Mouse (Mus musculus) heart, adult 2 months (tissue): ENCODE data around the gene Cfb. TPM values are rescaled to one million over a fixed set of nuclear protein-coding genes. Genes with fewer than 3 reads are reported as not detected.

Source experiments
- DNase-seq, 2 experiments: peaks; one replicate each; pipeline ENCODE4 v3.0.0; 2021
- H3K27ac ChIP-seq: fragments of 200-600 bp; 2 replicates; pipeline ENCODE4 v1.8.1; 2022
- H3K27me3 ChIP-seq: fragments of 200-500 bp; 2 replicates; pipeline ENCODE4 v1.6.1; 2012; ENCODE audit warnings: mild to moderate bottlenecking, low read length, inconsistent platforms, mixed read lengths; ENCODE audit not compliant: control insufficient read depth, insufficient read depth
- H3K36me3 ChIP-seq: fragments of 200-500 bp; 2 replicates; pipeline ENCODE4 v1.6.1; 2012; ENCODE audit warnings: low read length, inconsistent platforms; ENCODE audit not compliant: control insufficient read depth, insufficient read depth
- H3K4me1 ChIP-seq: fragments of 200-500 bp; 2 replicates; pipeline ENCODE4 v1.6.1; 2011; ENCODE audit warnings: low read length; ENCODE audit not compliant: control insufficient read depth, insufficient read depth
- H3K4me3 ChIP-seq: fragments of 200-600 bp; 2 replicates; pipeline ENCODE4 v1.8.1; 2022
- H3K79me2 ChIP-seq: fragments of 200-500 bp; replicated peaks from 2 replicates; pipeline ENCODE4 v1.6.1; 2012; ENCODE audit warnings: mild to moderate bottlenecking, inconsistent platforms, low read length, moderate library complexity, mixed read lengths; ENCODE audit not compliant: control insufficient read depth, insufficient read depth
- H3K9ac ChIP-seq: fragments of 200-500 bp; 2 replicates; pipeline ENCODE4 v1.6.1; 2012; ENCODE audit warnings: low read depth, mild to moderate bottlenecking, control low read depth, inconsistent platforms, low read length, mixed read lengths
- CTCF ChIP-seq: fragments of 200-600 bp; IDR thresholded peaks from 2 replicates; pipeline ENCODE4 v1.8.1; 2022; ENCODE audit warnings: antibody characterized with exemption, mild to moderate bottlenecking, moderate library complexity
- EP300 ChIP-seq: fragments of 200-500 bp; IDR thresholded peaks from 2 replicates; pipeline ENCODE4 v1.6.1; 2011; ENCODE audit warnings: low read depth, low read length, control low read depth; ENCODE audit not compliant: insufficient read depth
- POLR2A ChIP-seq: fragments of 200-500 bp; IDR thresholded peaks from 2 replicates; pipeline ENCODE4 v1.6.1; 2011; ENCODE audit warnings: mild to moderate bottlenecking, low read depth, low read length, control low read depth; ENCODE audit not compliant: insufficient read depth
- WGBS: fragments of 180-500 bp; shearing (Covaris S2); methylation state at CpG from one replicate; pipeline ENCODE4 v1.1.7; 2018; 5-methylcytosine and 5-hydroxymethylcytosine counted together
- intact Hi-C: fragments of 180-260 bp; cut with DNase I; formaldehyde crosslinking; loops from one replicate; pipeline ENCODE4 v1.15.1; 2025
- polyA plus RNA-seq: library from polyadenylated mRNA; depleted of rRNA; stranded (reverse); fragments of >200 nt; gene quantifications from 2 replicates; pipeline ENCODE4 v1.2.3, GENCODE M21; 2012
- total RNA-seq, 2 experiments: library from RNA; stranded (reverse); gene quantifications; 2 replicates each; pipeline ENCODE4 v1.2.3; 2021

Gene Cfb
- total and polyA plus RNA-seq, 3 experiments = 2.6 to 5.7 (median 3.8) TPM

GRCm38 (mm10) chr17:34896366-34896765, 34.0 kb upstream of the Cfb start:
- peaks cover 5% of the 10 kb centered on the region for H3K4me1 ChIP-seq
- peak in 1 of 2 experiments; percentile 21 for DNase-seq
- intact Hi-C loops = no loop called here
- H3K27me3 ChIP-seq = no peaks in the 10 kb centered on the region
- H3K4me3 ChIP-seq = no peak overlapping the region
- H3K79me2 ChIP-seq = no peaks in the 10 kb centered on the region
- TF ChIP-seq EP300 = no peak
- TF ChIP-seq CTCF = no peak
- H3K36me3 ChIP-seq = no peaks in the 10 kb centered on the region
- 84% methylated on average over 17 of the region's 17 CpGs for WGBS
- H3K9ac ChIP-seq = no peak overlapping the region
- no peak overlapping the region for H3K27ac ChIP-seq

GRCm38 (mm10) chr17:34895724-34896123, 33.4 kb upstream of the Cfb start:
- intact Hi-C loops = no loop called here
- no peaks in the 10 kb centered on the region for H3K79me2 ChIP-seq
- 95% methylated on average over 15 of the region's 15 CpGs for WGBS
- TF ChIP-seq POLR2A (no peak), CTCF (no peak)
- H3K27ac ChIP-seq = no peak overlapping the region
- no peak overlapping the region for H3K4me3 ChIP-seq
- H3K4me1 ChIP-seq = peaks cover 5% of the 10 kb centered on the region
- no peaks in the 10 kb centered on the region for H3K27me3 ChIP-seq
- no peaks in the 10 kb centered on the region for H3K36me3 ChIP-seq
- no peak overlapping the region for H3K9ac ChIP-seq
- DNase-seq = no peak

DNA sequence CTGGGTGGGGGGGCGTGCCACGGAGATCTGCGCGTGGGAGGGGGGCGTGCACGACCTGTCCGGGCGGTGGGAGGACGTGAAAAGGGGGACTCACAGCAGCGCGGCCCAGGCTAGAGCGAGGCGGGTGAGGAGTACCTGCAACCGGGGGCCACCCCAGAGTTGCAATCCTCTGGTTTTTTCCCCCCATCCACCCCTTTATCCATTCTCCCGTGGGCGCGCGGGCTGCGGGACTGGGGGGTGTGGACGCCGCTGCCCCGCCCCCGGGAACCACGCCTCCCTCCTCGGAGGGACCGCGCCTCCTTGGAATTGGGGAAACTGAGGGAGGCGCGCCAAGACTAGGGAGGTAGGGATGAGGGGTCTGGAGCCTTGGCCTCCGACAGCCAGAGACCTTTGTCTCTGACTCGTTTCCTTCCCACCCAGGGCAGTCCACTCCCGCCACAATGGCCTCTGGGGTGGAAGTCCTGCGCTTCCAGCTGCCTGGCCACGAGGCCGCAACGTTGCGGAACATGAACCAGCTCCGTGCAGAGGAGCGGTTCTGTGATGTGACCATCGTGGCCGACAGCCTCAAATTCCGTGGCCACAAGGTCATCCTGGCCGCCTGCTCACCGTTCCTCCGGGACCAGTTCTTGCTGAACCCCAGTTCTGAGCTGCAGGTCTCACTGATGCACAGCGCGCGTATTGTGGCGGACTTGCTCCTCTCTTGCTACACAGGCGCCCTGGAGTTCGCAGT, 32.6 kb upstream of the Cfb start:
- Histone ChIP-seq H3K79me2 (no peaks in the 10 kb centered on the region), H3K27me3 (no peaks in the 10 kb centered on the region), H3K9ac (peak overlapping the region; percentile 89), H3K36me3 (no peaks in the 10 kb centered on the region), H3K4me3 (peak overlapping the region; percentile 64), H3K4me1 (peaks cover 5% of the 10 kb centered on the region), H3K27ac (peak overlapping the region; percentile 82)
- DNase-seq = peak; percentile 66 to 76
- TF ChIP-seq EP300 (no peak), POLR2A (no peak), CTCF (no peak)
- WGBS = 12% methylated on average over 48 of the region's 51 CpGs
- intact Hi-C loops = loop anchor here (5.0 kb wide), 1 partner anchor 38 kb away; no protein-coding TSS in a partner anchor

GRCm38 (mm10) chr17:34894074-34894597, 31.8 kb upstream of the Cfb start:
- intact Hi-C loops = loop anchor here (5.0 kb wide), 1 partner anchor 37 kb away; no protein-coding TSS in a partner anchor
- peak overlapping the region; percentile 89 for H3K9ac ChIP-seq
- 2% methylated on average over 43 of the region's 51 CpGs for WGBS

GRCm38 (mm10) chr17:34893072-34893824, 30.9 kb upstream of the Cfb start:
- intact Hi-C loops = loop anchor here (2.0 to 5.0 kb wide), 2 partner anchors 36 to 38 kb away; partner anchors contain the start of gene Neu1
- Histone ChIP-seq H3K4me1 (peaks cover 5% of the 10 kb centered on the region), H3K4me3 (peak overlapping the region; percentile 64; the same call in 1 of the 2 replicates), H3K36me3 (no peaks in the 10 kb centered on the region), H3K27me3 (no peaks in the 10 kb centered on the region), H3K79me2 (no peaks in the 10 kb centered on the region), H3K9ac (no peak overlapping the region), H3K27ac (peak overlapping the region; percentile 82)
- no peak for DNase-seq
- no peak for TF ChIP-seq CTCF
- TF ChIP-seq EP300 = no peak
- no peak for TF ChIP-seq POLR2A
- WGBS = 77% methylated on average over 12 of the region's 12 CpGs

More at GRCm38 (mm10) chr17:34894074-34894597, 31.8 kb upstream of the Cfb start:
- Histone ChIP-seq H3K79me2 (no peaks in the 10 kb centered on the region), H3K36me3 (no peaks in the 10 kb centered on the region), H3K27ac (peak overlapping the region; percentile 82), H3K4me3 (peak overlapping the region; percentile 64), H3K27me3 (no peaks in the 10 kb centered on the region), H3K4me1 (peaks cover 5% of the 10 kb centered on the region)
- TF ChIP-seq EP300 (0 out of 2 replicates have a peak, but pooled peaks have one; percentile 32), CTCF (peak; percentile 27), POLR2A (peak; percentile 86)
- DNase-seq = peak; percentile 95 to 96
